In genomic region chr1:97748163-97748562, GRCm38 (mm10) we compare ENCODE assay signal across 27 mouse cellular contexts.
"Had no signal": no experiment of that assay in that cellular context is flagged by ENCODE, and none has a peak within 500 bp of the region (broad histone marks: within the 10 kb centered on the region; RNA-seq: fewer than 3 reads in every experiment).

No protein-coding gene starts in this region.

- H3K9ac ChIP-seq: embryonic facial prominence, embryonic 12.5 days; embryonic facial prominence, embryonic 13.5 days; embryonic facial prominence, embryonic 15.5 days; forebrain, embryonic 12.5 days; forebrain, embryonic 13.5 days; forebrain, embryonic 15.5 days; forebrain, postnatal 0 days had no signal

- H3K27me3 ChIP-seq: embryonic facial prominence, embryonic 12.5 days; embryonic facial prominence, embryonic 13.5 days; embryonic facial prominence, embryonic 15.5 days; forebrain, embryonic 12.5 days; forebrain, embryonic 13.5 days; forebrain, embryonic 15.5 days had no signal

- H3K4me1 ChIP-seq: embryonic facial prominence, embryonic 10.5 days; embryonic facial prominence, embryonic 12.5 days; embryonic facial prominence, embryonic 13.5 days; embryonic facial prominence, embryonic 15.5 days; forebrain, embryonic 10.5 days; forebrain, embryonic 12.5 days; forebrain, embryonic 13.5 days; forebrain, embryonic 15.5 days; heart, embryonic 10.5 days had no signal

- H3K4me2 ChIP-seq: embryonic facial prominence, embryonic 12.5 days; embryonic facial prominence, embryonic 13.5 days; embryonic facial prominence, embryonic 15.5 days; forebrain, embryonic 12.5 days; forebrain, embryonic 13.5 days; forebrain, embryonic 15.5 days; heart, embryonic 11.5 days had no signal

- ATAC-seq: forebrain, embryonic 13.5 days; forebrain, embryonic 14.5 days; forebrain, embryonic 15.5 days; forebrain, embryonic 16.5 days; forebrain, postnatal 0 days had no signal

- H3K9me3 ChIP-seq: embryonic facial prominence, embryonic 10.5 days; embryonic facial prominence, embryonic 12.5 days; embryonic facial prominence, embryonic 13.5 days; embryonic facial prominence, embryonic 15.5 days; forebrain, embryonic 10.5 days; forebrain, embryonic 12.5 days; forebrain, embryonic 13.5 days; forebrain, embryonic 15.5 days; heart, embryonic 10.5 days had no signal

- H3K4me3 ChIP-seq: embryonic facial prominence, embryonic 10.5 days; embryonic facial prominence, embryonic 12.5 days; embryonic facial prominence, embryonic 13.5 days; embryonic facial prominence, embryonic 15.5 days; erythroblast, embryonic 14.5 days; forebrain, embryonic 10.5 days; forebrain, embryonic 12.5 days; forebrain, embryonic 13.5 days; forebrain, embryonic 15.5 days; gastrocnemius, adult 2 months; heart, adult 2 months; heart, embryonic 10.5 days had no signal

- H3K27ac ChIP-seq: embryonic facial prominence, embryonic 10.5 days; embryonic facial prominence, embryonic 12.5 days; embryonic facial prominence, embryonic 13.5 days; embryonic facial prominence, embryonic 15.5 days; forebrain, embryonic 10.5 days; forebrain, embryonic 12.5 days; forebrain, embryonic 13.5 days; forebrain, embryonic 15.5 days; gastrocnemius, adult 2 months; heart, adult 2 months; heart, embryonic 10.5 days had no signal

- DNase-seq: cerebellum, adult 9-11 months; cerebellum, postnatal 10 days; cerebellum, postnatal 14 days; cerebellum, postnatal 25 days; cerebellum, postnatal 36 days; embryo, embryonic 11 days; forebrain, postnatal 0 days; gastrocnemius, adult 2 months; gastrocnemius, postnatal 10 days; gastrocnemius, postnatal 14 days; gastrocnemius, postnatal 25 days; heart, adult 11 months; heart, adult 18-20 months; heart, adult 2 months had no signal
